Mouse (Mus musculus) T-cell, adult 2 months (primary cell): ENCODE data around the gene Aatk.

Source experiments
- DNase-seq: peaks from one replicate; pipeline ENCODE4 v3.0.0; 2022; ENCODE audit warnings: low spot score

The Aatk gene

GRCm38 (mm10) chr11:120052274-120052673 is 5.3 kb upstream of the Aatk start:
- no peak for DNase-seq

DNA sequence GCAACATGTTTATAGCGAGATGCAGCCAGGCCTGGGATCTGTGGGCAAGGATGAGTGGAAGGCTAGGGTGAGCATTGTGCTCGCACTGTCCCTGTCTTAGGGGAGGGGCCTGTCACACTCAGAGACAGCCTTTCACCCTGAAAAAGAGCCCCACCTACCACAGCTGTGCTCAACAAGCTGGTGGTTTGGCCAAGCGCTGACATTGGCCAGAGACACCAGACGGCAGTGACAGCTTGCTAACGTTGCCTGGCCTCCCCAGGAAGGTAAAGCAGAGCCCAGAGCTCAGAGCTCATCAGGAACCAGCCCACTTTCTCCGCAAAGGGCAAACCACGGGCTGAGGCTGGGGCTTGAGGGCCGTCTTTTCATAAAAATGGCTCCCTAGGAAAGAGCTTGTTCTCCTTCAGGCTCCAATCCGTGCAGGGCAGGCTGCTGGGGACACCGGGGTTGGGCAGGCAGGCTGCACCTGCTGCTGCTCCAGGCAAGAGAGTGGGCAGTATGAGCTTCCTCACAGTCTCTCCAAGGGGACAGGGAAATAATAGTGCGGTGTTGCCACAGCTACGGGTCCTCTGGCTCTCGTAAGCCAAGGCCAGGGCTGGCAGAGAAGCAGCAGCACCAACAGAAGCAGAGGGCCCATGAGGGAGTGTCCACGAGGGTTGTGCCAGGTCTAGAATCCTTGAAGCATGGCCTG is 4.3 kb upstream of the Aatk start:
- DNase-seq = no peak

GRCm38 (mm10) chr11:120049067-120049466 is 2.1 kb upstream of the Aatk start:
- DNase-seq = no peak

GRCm38 (mm10) chr11:120048252-120048556 is 1.2 kb upstream of the Aatk start:
- no peak for DNase-seq

- DNase-seq = no peak
Measured at GRCm38 (mm10) chr11:120047531-120048251, 724 bp upstream of the Aatk start.

GRCm38 (mm10) chr11:120045839-120046552 is 971 bp downstream of the Aatk start:
- no peak for DNase-seq

- DNase-seq = no peak
Measured at GRCm38 (mm10) chr11:120045341-120045740, 1.6 kb downstream of the Aatk start.

GRCm38 (mm10) chr11:120042141-120042838 is 4.7 kb downstream of the Aatk start:
- DNase-seq = no peak

DNA sequence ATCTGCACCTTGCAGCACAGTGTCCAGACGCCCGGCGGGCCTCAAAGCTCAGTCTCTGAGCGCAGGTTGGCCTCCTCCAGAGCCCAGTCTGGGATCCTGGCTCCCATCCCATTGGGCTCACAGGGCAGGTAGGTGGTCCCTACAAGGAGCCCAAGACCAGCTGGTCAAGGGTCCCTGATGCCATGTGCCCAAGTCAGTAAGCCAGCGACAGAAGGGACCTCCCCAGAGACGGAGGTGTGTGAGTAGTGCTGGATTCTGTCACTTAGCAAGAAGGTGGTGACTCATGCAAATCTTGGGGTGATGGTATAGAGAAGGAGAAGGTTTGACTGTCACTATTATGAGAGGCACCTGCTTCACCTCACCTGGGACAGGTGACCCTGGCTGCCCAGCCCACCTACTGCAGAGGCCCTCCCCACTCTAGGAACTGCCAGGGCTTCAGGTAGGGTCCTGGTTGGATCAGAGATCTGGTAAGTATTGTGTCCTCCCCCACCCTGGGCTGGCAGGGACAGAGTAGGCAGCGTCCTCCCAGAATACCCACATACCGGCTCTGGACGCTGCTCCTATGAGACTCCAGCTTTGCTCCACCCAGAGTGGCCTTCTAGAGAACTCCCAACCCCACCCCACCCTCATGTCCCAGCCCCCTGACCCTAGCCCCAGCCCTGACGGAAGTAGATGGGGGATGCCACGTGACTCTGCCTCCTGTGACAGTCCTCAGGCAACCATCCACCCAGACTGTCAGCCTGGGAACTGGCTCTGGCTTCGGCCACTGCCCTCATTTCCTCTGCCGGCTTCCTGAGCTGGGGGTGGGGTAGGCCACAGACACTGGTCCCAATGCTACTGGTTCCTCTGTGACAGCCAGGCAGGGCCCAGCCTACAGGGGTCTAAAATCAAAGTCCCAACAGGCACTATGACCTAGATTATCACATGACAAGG is 5.5 kb downstream of the Aatk start:
- no peak for DNase-seq

- DNase-seq = no peak
Measured at GRCm38 (mm10) chr11:120040440-120040839, 6.5 kb downstream of the Aatk start.

GRCm38 (mm10) chr11:120039581-120039980 is 7.4 kb downstream of the Aatk start:
- DNase-seq = no peak

- no peak for DNase-seq
Measured at GRCm38 (mm10) chr11:120034762-120035161, 12.2 kb downstream of the Aatk start.

GRCm38 (mm10) chr11:120034306-120034705 is 12.7 kb downstream of the Aatk start:
- DNase-seq = no peak

DNA sequence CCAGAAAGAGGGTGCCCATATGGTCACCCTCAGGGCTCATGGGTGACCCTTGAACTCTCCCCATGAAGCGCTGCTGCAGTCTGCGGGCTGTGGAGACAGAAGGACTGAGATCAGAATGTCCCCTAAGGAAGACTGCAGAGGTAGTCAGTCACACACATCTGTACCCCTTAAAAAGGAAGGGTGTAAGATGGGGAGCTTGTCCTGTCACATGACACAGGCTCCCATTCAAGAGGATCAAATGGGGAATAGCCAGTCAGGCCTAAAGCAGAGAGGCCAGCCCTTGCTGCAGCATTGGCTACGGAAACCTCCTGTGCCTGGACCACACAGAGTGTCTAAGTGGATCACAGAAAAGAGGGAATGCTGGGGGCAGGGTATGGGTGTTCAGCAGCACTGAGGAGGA is 13.5 kb downstream of the Aatk start:
- no peak for DNase-seq

GRCm38 (mm10) chr11:120032052-120032451 is 14.9 kb downstream of the Aatk start:
- DNase-seq = no peak

- no peak for DNase-seq
Measured at GRCm38 (mm10) chr11:120030145-120030901, 16.6 kb downstream of the Aatk start.

- DNase-seq = no peak
Measured at GRCm38 (mm10) chr11:120029431-120030144, 17.4 kb downstream of the Aatk start.

DNA sequence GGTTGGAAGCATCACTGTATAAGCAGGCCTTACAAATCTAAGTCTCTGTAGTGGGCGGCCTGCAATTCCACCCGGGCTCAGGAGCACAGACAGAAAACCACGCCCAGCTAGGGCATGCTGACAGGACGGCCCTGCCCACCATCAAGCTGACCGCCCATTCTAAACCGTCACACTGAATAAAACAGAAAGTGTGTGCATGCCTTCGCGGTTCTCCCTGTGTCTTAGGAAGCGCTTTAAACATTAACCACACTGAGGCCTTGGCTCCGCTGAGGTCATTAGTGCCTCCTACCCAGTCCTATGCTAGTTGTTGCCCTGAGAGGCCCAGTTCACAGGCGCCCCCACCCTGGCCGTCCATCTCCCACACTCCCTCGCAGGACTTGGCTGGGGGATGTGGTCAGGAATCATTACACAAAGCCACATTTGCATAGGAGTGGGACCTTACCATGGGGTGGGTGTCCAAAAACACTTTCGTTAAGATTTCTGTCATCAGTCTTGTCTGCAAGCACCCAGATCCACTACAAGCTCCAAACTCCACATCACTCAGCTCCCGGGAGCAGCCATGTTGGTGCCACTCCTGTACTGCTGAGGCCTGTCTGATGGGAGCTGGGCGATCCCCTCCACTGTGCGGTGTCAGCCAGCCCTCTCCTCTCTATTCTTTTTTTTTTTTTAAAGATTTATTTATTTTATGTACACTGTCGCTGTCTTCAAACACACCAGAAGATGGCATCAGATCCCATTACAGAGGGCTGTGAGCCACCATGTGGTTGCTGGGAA is 18.5 kb downstream of the Aatk start:
- DNase-seq = no peak

DNA sequence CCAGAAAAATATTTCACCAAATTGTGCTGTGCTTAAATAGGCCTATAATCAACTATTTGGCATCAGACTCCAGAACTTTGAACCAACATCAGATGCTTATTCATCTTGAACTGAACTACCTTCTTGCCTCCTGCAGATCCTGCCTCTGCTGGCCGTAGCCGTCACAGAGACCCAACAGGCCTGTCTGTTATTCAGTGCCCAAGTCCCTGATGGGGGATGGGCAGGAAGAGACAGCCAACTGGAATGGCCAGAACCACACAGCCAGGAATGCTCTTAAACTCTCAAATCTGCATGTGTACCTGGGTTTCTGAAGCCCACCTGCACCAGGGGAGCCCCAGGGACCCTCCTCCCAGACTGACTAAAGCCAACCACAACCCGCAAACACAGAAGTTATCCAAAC is 20.0 kb downstream of the Aatk start:
- no peak for DNase-seq
